Mouse (Mus musculus) E14TG2a.4 (cell line): ENCODE data around the gene Pfkm.

Experiments used
- CTCF ChIP-seq: conservative IDR thresholded peaks from 2 replicates; pipeline ENCODE4 v1.5.1; 2014; ENCODE audit warnings: low read length
- POU5F1 ChIP-seq: IDR thresholded peaks from 2 replicates; pipeline ENCODE4 v1.6.1; 2014; ENCODE audit warnings: low read length, borderline replicate concordance

- TF ChIP-seq CTCF = no peak
- no peak for TF ChIP-seq POU5F1
These were observed 10.0 kb downstream of the Pfkm start for GRCm38 (mm10) chr15:98102401-98102800.
